Mouse (Mus musculus) MEL (cell line): ENCODE measurements around the gene Ano10. TPM values are rescaled to one million over a fixed set of nuclear protein-coding genes. Genes with fewer than 3 reads are reported as not detected.

ENCODE experiments used
- DNase-seq: peaks from one replicate; pipeline ENCODE4 v3.0.0; 2011; ENCODE audit warnings: low read depth, low spot score
- H3K27ac ChIP-seq: 2 replicates; pipeline ENCODE4 v1.5.1; 2012; ENCODE audit warnings: low read depth, mild to moderate bottlenecking, control low read depth, low read length, moderate library complexity; ENCODE audit not compliant: control insufficient read depth
- H3K27me3 ChIP-seq, 2 experiments: fragments of 150-350 bp in 1 of 2; sonication (generic) in 1 of 2; 2 replicates each; pipeline ENCODE4 v1.6.1; 2012; ENCODE audit warnings: low read length in 2 of 2, mild to moderate bottlenecking in 2 of 2, improper control_type of control experiment in 1 of 2, moderate library complexity in 1 of 2; ENCODE audit not compliant: insufficient read depth in 2 of 2, control insufficient read depth in 1 of 2
- H3K36me3 ChIP-seq, 2 experiments: 2 replicates each; pipeline ENCODE4 v1.6.1; 2012 to 2014; ENCODE audit warnings: low read length in 2 of 2, improper control_type of control experiment in 1 of 2, inconsistent platforms in 1 of 2, mild to moderate bottlenecking in 1 of 2; ENCODE audit not compliant: insufficient read depth in 2 of 2, control insufficient read depth in 1 of 2
- H3K4me1 ChIP-seq, 2 experiments: fragments of 150-350 bp in 1 of 2; sonication (generic) in 1 of 2; 2 replicates each; pipeline ENCODE4 v1.6.1; 2012; ENCODE audit warnings: low read length in 2 of 2, improper control_type of control experiment in 1 of 2, mild to moderate bottlenecking in 1 of 2; ENCODE audit not compliant: insufficient read depth in 2 of 2, control insufficient read depth in 1 of 2
- H3K4me3 ChIP-seq, 2 experiments: fragments of 150-350 bp in 1 of 2; sonication (generic) in 1 of 2; 2 replicates each; pipeline ENCODE4 v1.5.1; 2012; ENCODE audit warnings: low read depth in 2 of 2, low read length in 2 of 2, mild to moderate bottlenecking in 2 of 2, moderate library complexity in 2 of 2, control low read depth in 1 of 2, improper control_type of control experiment in 1 of 2; ENCODE audit not compliant: control insufficient read depth in 1 of 2, insufficient read depth in 1 of 2
- H3K79me2 ChIP-seq: 2 replicates; pipeline ENCODE4 v1.6.1; 2012; ENCODE audit warnings: mild to moderate bottlenecking, low read length, moderate library complexity; ENCODE audit not compliant: control insufficient read depth, poor library complexity, insufficient read depth
- H3K9ac ChIP-seq: 2 replicates; pipeline ENCODE4 v1.6.1; 2012; ENCODE audit warnings: low read depth, mild to moderate bottlenecking, control low read depth, low read length, moderate library complexity; ENCODE audit not compliant: control insufficient read depth, poor library complexity, severe bottlenecking
- H3K9me3 ChIP-seq: fragments of 150-350 bp; sonication (generic); replicated peaks from 2 replicates; pipeline ENCODE4 v1.6.1; 2012; ENCODE audit warnings: mild to moderate bottlenecking, low read length, improper control_type of control experiment, moderate library complexity; ENCODE audit not compliant: insufficient read depth
- BHLHE40 ChIP-seq: IDR thresholded peaks from 2 replicates; pipeline ENCODE4 v1.6.1; 2012; ENCODE audit warnings: low read depth, mild to moderate bottlenecking, inconsistent platforms, low read length, improper control_type of control experiment, borderline replicate concordance
- EP300 ChIP-seq, 2 experiments: IDR thresholded peaks; 2 replicates each; pipeline ENCODE4 v1.6.1; 2011; ENCODE audit warnings: improper control_type of control experiment in 2 of 2, low read length in 2 of 2, low read depth in 1 of 2, mild to moderate bottlenecking in 1 of 2
- ETS1 ChIP-seq: IDR thresholded peaks from 2 replicates; pipeline ENCODE4 v1.6.1; 2012; ENCODE audit warnings: low read depth, mild to moderate bottlenecking, inconsistent platforms, low read length, improper control_type of control experiment, moderate library complexity
- JUND ChIP-seq: IDR thresholded peaks from 2 replicates; pipeline ENCODE4 v1.6.1; 2011; ENCODE audit warnings: low read depth, mild to moderate bottlenecking, improper control_type of control experiment, low read length
- MAX ChIP-seq: IDR thresholded peaks from 2 replicates; pipeline ENCODE4 v1.6.1; 2011; ENCODE audit warnings: low read length, improper control_type of control experiment
- MEF2A ChIP-seq: IDR thresholded peaks from 2 replicates; pipeline ENCODE4 v1.6.1; 2014; ENCODE audit warnings: low read depth, mild to moderate bottlenecking, inconsistent platforms, low read length, improper control_type of control experiment; ENCODE audit not compliant: poor library complexity, insufficient replicate concordance, severe bottlenecking; ENCODE audit errors: extremely low read depth
- MXI1 ChIP-seq: IDR thresholded peaks from 2 replicates; pipeline ENCODE4 v1.6.1; 2011; ENCODE audit warnings: mild to moderate bottlenecking, low read depth, low read length, improper control_type of control experiment
- NELFE ChIP-seq: IDR thresholded peaks from 2 replicates; pipeline ENCODE4 v1.6.1; 2011; ENCODE audit warnings: low read depth, low read length, improper control_type of control experiment
- POLR2AphosphoS2 ChIP-seq: IDR thresholded peaks from 2 replicates; pipeline ENCODE4 v1.6.1; 2011; ENCODE audit warnings: low read length, improper control_type of control experiment
- POLR2AphosphoS5 ChIP-seq: IDR thresholded peaks from 2 replicates; pipeline ENCODE4 v1.6.1; 2012; ENCODE audit warnings: low read depth, borderline replicate concordance, mild to moderate bottlenecking, inconsistent platforms, low read length, moderate library complexity, mixed read lengths
- RCOR1 ChIP-seq: IDR thresholded peaks from 2 replicates; pipeline ENCODE4 v1.6.1; 2012; ENCODE audit warnings: low read depth, mild to moderate bottlenecking, inconsistent platforms, low read length, improper control_type of control experiment
- SIN3A ChIP-seq: IDR thresholded peaks from 2 replicates; pipeline ENCODE4 v1.6.1; 2012; ENCODE audit warnings: low read length, improper control_type of control experiment, inconsistent platforms
- TBP ChIP-seq: IDR thresholded peaks from 2 replicates; pipeline ENCODE4 v1.8.0; 2011; ENCODE audit warnings: low read depth, low read length, improper control_type of control experiment
- TCF12 ChIP-seq: IDR thresholded peaks from 2 replicates; pipeline ENCODE4 v1.6.1; 2014; ENCODE audit warnings: low read depth, mild to moderate bottlenecking, inconsistent platforms, low read length, improper control_type of control experiment, moderate library complexity
- USF1 ChIP-seq: IDR thresholded peaks from 2 replicates; pipeline ENCODE4 v1.6.1; 2014; ENCODE audit warnings: low read depth, mild to moderate bottlenecking, inconsistent platforms, low read length, improper control_type of control experiment, moderate library complexity
- ZNF384 ChIP-seq: IDR thresholded peaks from 2 replicates; pipeline ENCODE4 v1.6.1; 2012; ENCODE audit warnings: low read depth, mild to moderate bottlenecking, inconsistent platforms, low read length, improper control_type of control experiment
- polyA plus RNA-seq, 2 experiments: library from polyadenylated mRNA; stranded (reverse) in 1 of 2; unstranded in 1 of 2; fragments of >175 nt in 1 of 2; fragments of >200 nt in 1 of 2; gene quantifications; 2 replicates each; pipeline versions ENCODE4 v1.2.1 to v1.2.4; 2012; ENCODE audit warnings: low replicate concordance in 2 of 2, low read depth in 1 of 2; ENCODE audit not compliant: insufficient read length in 2 of 2, insufficient read depth in 1 of 2, missing spikeins in 1 of 2
- total RNA-seq: library from RNA; depleted of rRNA; stranded (reverse); fragments of 300-350 nt; gene quantifications from 2 replicates; pipeline ENCODE4 v1.2.3, GENCODE M21; 2012

The Ano10 gene
- total and polyA plus RNA-seq, 3 experiments, result 0.54 to 3.1 TPM; not detected in 1

- DNase-seq, result no peak
- Histone ChIP-seq H3K9ac (no peak overlapping the region), H3K36me3 (peaks cover 0 to 18% of the 10 kb centered on the region in 2 experiments), H3K4me1 (peaks cover 11 to 13% of the 10 kb centered on the region in 2 experiments), H3K27me3 (no peaks in the 10 kb centered on the region), H3K79me2 (0 out of 2 replicates have a peak, but pooled peaks cover 4% of the 10 kb centered on the region), H3K4me3 (no peak overlapping the region), H3K9me3 (no peaks in the 10 kb centered on the region), H3K27ac (no peak overlapping the region)
- no peak for TF ChIP-seq TCF12
- TF ChIP-seq MXI1, result no peak
- TF ChIP-seq MEF2A, result no peak
- no peak for TF ChIP-seq POLR2AphosphoS2
These were observed 162.1 kb downstream of the Ano10 start for GRCm38 (mm10) chr9:122132145-122132544.

- H3K79me2 ChIP-seq, result 0 out of 2 replicates have a peak, but pooled peaks cover 4% of the 10 kb centered on the region
- no peak overlapping the region for H3K27ac ChIP-seq
- H3K27me3 ChIP-seq, result no peaks in the 10 kb centered on the region
- DNase-seq, result no peak
- no peak overlapping the region for H3K9ac ChIP-seq
- peaks cover 0 to 21% of the 10 kb centered on the region in 2 experiments for H3K36me3 ChIP-seq
- TF ChIP-seq JUND (no peak), POLR2AphosphoS2 (no peak), RCOR1 (no peak), ETS1 (no peak), BHLHE40 (no peak), USF1 (no peak), ZNF384 (no peak), NELFE (no peak), SIN3A (no peak), TBP (no peak)
- H3K4me3 ChIP-seq, result no peak overlapping the region
- H3K4me1 ChIP-seq, result peaks cover 13 to 15% of the 10 kb centered on the region in 2 experiments
- H3K9me3 ChIP-seq, result no peaks in the 10 kb centered on the region
These were observed 163.6 kb downstream of the Ano10 start for GRCm38 (mm10) chr9:122130666-122131065.

- H3K79me2 ChIP-seq, result 0 out of 2 replicates have a peak, but pooled peaks cover 4% of the 10 kb centered on the region
- peak overlapping the region; percentile 77 for H3K27ac ChIP-seq
- peaks cover 0 to 21% of the 10 kb centered on the region in 2 experiments for H3K36me3 ChIP-seq
- peaks cover 13 to 15% of the 10 kb centered on the region in 2 experiments for H3K4me1 ChIP-seq
- DNase-seq, result peak; percentile 77
- H3K9me3 ChIP-seq, result no peaks in the 10 kb centered on the region
- no peak for TF ChIP-seq POLR2AphosphoS5
- no peak for TF ChIP-seq MAX
- TF ChIP-seq TBP, result no peak
- TF ChIP-seq EP300 (IDR thresholded peaks at IDR 0.05; ENCODE audit: low read depth in 1 of 2, low read length in 2 of 2), result peak; percentile 28 to 44; a peak in 1 of 4 replicates
- H3K27me3 ChIP-seq, result no peaks in the 10 kb centered on the region
- H3K4me3 ChIP-seq, result peak overlapping the region; percentile 13 to 18; a peak in 1 of 4 replicates
- H3K9ac ChIP-seq, result peak overlapping the region; percentile 61
These were observed 165.5 kb downstream of the Ano10 start for GRCm38 (mm10) chr9:122128686-122129085.
